Mouse (Mus musculus): ENCODE data around the gene Tmed9.
"Not testable (repeated sequence)": the region's sequence is repeated elsewhere in the genome, so short reads cannot be mapped to it uniquely, and the experiment has no call there.

The Tmed9 gene

DNA sequence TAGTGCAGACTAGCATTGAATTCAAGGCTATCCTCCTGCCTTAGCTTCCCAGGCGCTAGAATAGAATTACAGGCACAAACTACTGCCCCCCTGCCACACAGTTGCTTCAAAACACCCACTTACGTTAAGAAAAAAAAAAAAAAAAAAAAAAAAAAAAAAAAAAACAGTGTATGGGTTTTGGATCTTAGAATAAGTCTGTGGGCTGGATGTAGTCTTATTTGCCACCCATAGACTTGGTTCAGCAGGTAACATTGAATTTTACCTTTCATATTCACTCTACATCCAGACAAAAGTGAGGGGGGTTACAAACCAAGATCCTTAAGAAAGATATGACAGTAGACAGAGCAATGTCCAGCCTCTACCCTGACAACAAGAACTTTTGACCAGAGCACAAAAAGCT is 5.6 kb upstream of the Tmed9 start:
- no peak for DNase-seq (ENCODE audit: low spot score)

DNA sequence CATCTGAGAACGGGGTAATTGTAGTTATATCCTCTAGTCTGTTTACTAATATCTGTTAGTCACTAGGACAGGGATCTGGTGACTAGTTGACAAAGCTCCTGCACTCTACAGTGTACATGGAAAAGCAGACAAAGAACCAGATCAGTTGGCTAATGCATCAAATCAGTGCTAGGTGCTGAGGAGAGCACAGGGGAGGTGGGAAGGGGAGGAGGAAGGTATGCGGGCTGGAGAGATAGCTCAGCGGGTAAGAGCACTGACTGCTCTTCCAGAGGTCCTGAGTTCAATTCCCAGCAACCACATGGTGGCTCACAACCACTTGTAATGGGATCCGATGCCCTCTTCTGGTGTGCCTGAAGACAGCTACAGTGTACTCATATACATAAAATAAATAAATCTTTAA is 5.0 kb upstream of the Tmed9 start:
- not testable (repeated sequence) for DNase-seq (ENCODE audit: low spot score)

DNA sequence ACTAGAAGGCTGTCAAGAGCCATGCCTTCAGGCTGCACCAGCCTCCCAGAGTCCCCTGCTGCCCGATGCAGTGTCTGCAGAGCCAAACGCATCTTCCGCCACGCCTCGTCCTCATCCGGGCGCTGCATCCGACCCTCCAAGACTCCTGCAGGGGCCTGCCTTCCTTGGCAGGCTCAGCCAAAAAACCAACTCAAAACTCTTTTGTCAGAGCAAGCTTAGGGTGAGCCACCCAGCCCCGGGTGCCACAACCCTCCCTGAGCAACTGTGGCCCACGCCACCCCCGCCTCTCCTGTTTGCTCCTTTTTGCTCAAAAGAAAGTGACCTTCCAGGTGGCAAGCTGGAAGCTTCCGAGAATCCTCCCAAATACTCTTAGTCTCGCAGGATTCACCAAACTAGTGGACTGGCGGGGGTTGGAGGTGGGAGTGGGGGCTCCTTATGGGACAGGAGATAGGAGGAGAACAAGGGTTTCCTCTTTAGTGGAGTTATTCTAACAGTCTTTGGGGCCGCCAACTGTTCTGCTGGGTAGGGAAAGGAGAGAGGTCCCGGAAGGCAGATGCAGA is 3.7 kb upstream of the Tmed9 start:
- no peak for DNase-seq (ENCODE audit: low spot score)

DNA sequence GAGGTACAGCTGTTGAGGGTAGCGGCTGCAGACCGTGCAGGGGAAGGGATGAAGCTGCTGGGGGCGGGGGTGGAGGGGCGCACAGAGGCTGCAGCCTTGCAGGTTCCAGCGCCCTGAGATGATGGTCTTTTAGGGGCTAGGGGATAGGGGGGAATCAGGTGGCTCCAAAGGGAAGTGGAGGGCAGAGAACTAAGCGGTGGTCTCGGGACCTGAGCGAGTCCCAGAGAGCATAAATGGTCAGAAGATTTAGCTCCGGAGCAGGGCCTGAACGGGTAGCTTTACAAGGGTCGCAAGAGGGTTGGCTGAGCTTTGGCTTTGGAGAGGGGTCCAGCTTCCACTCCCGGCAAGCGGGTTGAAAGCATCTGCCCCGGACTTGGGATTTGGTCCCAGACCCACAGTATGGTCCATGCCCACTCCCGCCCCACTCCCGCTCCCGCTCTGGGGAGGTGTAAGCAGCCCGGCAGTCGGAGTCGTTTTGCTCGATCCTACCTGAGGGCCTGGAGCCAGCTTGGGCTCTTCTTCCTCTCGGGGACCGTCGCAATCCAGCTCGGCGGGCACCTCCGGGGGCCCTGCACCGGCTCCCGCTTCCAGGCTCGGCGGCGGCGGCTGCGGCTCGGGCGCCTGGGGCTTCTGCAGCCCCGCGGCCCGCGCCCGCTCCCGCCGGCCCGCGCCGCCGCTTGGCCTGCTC is 3.1 kb upstream of the Tmed9 start:
- peak; percentile 34 for DNase-seq (ENCODE audit: low spot score)

DNA sequence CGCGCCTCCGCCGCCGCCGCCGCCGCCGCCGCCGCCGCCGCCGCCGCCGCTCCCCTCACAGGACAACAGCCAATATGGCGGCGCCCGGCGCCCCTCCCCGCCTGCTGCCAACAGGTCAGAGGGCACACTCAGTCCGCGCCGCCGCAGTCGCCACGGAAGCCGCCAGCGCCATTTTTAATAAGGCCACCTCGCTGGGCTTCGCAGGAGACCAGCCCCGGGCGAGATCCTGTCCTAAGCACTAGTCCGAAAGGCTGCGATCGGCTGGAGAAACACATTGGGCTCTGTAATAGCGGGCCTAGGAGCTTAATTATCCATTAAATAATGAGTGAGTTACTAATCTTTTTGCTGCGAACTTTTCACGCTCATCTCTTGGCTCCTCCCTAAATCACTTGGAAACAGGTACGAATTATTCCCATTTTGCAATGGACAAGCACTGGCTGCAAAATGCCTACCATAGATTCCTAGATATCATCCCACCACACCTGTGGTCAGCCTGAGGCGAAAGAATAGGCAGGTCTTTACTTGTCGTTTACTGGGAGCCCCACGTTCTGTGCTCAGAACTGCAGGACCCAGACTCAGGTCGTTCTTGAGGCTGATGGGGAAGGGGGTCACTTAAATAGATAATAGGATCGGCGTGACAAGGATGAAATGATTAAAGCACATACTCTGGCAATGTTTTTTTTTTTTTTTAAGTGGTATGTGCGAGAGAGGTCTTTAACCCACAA is 2.3 kb upstream of the Tmed9 start, which contains the start of gene Fam193b:
TSS of gene Fam193b (minus strand) at position 94 of the 725 bp plus-strand sequence.
- peak; percentile 96 for DNase-seq (ENCODE audit: low spot score)

DNA sequence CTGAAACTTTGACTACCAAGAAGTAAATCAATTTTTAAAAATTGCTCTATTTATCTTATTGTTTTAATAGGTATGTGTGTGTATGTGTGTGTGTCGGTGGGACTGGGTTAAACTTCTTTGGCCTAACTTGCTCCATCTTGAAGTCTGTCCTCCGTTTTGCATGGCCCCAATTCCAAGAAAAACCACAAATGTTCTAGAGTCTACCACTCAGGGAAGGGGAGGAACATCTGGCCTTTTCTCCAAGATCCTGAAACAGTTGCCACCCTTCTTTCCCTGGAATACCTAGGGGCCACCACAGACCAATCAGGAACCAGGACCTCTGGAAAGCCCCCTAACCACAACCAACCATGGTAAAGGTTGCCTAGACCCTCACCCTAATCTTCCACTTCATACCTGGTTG is 1.6 kb upstream of the Tmed9 start:
- no peak for DNase-seq (ENCODE audit: low spot score)

DNA sequence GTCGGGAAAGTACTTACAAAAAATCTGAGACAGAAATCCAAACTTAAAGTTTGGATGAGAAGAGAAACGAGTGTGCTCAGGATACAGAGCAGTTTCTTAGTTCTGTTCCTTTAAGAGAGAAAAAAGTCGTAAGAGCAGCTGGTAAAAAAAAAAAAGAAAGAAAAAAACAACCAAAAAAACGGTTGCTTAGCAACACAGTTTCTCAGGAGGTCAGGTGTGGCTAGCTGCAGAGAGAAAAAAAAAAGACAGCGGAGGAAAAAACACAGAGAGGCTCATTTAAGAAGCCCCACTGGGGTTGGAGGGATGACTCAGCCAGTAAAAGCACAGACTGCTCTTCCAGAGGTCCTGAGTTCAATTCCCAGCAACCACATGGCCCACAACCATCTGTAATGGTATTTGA is 789 bp downstream of the Tmed9 start:
- DNase-seq (ENCODE audit: low spot score) = no peak

DNA sequence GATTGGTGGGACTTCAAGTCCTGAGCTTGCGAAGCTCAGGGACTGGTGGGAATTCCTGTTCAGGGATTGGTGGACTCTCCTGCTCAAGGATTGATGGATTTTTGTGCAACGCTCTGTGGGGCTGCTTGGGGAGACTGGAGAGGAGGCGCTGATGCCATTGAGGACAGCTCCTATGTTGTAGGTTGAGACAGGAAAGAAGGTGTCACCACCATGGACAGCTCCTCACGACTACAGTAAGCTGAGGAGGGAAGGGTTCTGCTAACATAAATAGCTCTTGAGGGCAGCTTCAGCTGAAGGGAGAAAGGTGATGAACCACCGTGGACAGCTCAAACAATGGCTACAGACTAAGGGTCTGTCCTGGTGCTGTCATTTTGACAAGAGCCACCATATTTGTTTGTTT is 2.4 kb downstream of the Tmed9 start:
- no peak for DNase-seq (ENCODE audit: low spot score)

DNA sequence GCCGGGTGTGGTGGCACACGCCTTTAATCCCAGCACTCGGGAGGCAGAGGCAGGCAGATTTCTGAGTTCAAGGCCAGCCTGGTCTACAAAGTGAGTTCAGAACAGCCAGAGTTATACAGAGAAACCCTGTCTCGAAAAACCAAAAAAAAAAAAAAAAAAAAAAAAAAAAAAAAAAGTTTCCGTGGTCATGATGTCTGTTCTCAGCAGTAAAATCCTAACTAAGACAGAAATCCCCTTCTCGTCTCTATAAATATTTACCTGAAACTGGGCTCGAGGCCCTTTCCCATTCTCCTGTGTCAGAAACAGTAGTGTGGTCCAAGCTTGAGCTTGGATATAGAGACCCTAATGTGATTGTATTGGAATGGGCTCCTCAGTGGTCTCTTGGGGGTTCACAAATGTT is 3.3 kb downstream of the Tmed9 start:
- not testable (repeated sequence) for DNase-seq (ENCODE audit: low spot score)

DNA sequence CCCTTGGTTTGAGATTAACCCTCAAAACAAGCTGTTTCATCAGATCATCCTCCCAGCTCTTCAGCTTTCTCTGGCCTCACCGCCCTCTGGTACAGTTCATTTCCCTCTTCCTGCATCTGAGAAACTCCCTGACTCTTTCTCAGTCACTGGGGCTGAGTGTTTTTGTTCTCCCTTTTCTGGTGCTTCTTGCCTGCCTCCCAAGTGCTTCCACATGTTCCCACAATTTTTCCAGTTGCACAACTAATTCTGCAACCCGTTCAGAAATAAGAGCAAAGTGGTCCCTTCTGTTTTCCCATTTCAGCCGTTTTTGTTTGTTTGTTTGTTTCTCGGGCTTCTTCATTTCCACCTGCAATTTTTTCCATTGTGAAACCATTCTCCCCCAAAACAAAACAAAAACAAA is 4.6 kb downstream of the Tmed9 start:
- DNase-seq (ENCODE audit: low spot score) = no peak

DNA sequence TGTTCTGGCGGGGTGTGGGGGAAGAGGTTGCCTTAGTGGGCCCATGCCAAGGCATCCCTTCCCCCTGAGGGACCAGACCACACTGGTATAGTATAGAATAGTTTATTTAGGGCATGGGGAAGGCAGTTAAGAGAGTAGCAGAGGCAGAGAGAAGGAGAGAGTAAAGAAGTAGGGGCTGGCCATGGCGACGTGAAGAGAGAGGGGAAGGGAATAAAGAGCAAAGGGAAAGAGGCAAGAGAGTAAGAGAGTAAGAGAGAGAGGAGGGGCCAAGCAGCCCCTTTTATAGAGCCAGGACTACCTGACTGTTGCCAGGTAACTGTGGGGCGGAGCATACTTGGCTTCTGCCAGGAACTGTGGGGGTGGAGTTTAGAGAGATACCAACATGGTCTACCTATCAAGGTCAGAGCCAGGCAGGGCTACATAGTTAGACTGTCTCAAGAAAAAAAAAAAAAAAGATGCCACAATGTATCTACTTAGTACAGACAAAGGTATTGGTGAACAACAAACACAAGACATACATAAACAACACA is 18.5 kb downstream of the Tmed9 start:
- no peak for DNase-seq (ENCODE audit: low spot score)

DNA sequence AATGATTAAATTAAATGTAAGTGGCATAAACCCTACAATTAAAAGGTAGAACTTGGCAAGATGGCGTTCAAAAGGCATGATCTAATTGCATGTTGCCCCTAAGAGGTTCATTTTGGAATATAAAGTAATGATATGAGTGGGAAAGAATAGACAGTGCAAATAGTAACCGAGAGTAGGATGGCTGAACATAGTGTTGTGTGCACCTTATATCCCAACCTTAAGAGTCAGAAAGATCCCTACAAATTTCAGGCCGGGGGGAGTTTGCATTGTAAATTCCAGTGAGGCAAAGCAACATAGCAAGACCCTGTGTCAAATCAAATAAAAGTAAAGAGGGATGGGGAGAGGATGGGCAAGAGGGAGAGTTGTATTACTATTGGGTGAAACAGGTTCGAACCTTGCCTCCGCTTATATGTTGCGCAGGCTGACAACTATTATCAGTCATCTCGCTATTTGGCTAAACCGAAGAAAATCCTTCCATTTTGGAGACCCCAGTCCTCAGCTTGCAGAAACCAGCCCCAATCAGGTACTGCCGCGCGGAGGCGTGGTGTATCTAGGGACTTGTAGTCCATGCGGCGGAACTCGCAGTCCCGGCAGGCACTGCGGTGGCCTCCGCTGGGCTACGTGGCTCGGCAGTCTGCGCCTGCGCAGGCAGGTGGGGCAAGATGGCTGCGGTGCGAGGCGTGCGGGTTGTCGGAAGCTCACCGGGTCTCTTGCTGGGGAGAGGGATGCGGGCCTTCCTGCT is 19.2 kb downstream of the Tmed9 start:
- DNase-seq (ENCODE audit: low spot score) = peak; percentile 96

DNA sequence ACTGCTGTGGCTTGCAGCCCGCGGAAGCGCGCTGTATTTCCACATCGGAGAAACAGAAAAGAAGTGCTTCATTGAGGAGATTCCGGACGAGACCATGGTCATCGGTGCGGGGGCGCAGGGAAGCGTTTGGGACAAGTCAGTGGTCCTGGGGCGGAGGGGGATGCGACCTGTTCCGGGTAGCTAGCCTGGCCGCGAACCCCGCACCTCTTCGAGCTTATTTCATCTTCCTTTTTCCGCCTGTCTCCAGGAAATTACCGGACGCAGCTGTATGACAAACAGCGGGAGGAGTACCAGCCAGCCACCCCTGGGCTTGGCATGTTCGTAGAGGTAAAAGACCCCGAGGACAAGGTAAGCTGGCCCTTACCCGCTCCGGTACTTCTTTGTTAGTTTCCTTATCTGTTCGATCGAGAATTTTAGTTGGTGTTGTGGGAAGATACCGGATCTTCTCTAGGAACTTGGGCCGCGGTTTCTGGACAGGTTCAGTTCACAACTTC is 19.8 kb downstream of the Tmed9 start:
- no peak for DNase-seq (ENCODE audit: low spot score)

DNA sequence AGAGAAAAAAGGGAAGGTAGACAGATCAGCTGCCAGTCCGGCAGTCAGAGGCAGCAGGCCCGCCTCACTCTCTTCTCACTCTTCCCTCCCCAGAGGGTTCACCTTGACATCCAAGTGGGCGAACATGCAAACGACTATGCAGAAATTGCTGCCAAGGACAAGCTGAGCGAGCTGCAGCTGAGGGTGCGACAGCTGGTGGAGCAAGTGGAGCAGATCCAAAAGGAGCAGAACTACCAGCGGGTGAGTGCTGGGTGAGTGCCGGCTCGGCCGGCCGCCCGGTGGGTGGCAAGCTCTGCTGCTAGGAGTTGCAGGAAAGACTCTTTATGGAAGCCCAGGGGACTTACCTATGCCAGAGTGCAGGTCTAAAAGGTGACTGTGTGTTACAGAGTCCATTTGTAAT is 21.8 kb downstream of the Tmed9 start:
- DNase-seq (ENCODE audit: low spot score) = no peak

DNA sequence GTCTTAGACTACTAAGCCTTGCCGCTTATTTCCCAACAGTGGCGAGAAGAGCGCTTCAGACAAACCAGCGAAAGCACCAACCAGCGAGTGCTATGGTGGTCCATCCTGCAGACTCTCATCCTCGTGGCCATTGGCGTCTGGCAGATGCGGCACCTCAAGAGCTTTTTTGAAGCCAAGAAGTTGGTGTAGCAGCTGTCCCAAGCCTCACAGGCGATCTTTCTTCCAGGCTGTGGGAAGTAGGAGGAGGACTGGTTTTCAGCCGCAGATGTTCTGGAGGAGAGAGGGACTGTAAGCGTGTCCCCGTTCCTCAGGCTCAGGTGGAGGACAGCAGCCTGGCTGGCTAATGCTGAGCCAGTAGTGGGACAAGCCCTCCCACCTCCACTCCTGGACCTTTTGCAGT is 23.3 kb downstream of the Tmed9 start:
- DNase-seq (ENCODE audit: low spot score) = no peak

DNA sequence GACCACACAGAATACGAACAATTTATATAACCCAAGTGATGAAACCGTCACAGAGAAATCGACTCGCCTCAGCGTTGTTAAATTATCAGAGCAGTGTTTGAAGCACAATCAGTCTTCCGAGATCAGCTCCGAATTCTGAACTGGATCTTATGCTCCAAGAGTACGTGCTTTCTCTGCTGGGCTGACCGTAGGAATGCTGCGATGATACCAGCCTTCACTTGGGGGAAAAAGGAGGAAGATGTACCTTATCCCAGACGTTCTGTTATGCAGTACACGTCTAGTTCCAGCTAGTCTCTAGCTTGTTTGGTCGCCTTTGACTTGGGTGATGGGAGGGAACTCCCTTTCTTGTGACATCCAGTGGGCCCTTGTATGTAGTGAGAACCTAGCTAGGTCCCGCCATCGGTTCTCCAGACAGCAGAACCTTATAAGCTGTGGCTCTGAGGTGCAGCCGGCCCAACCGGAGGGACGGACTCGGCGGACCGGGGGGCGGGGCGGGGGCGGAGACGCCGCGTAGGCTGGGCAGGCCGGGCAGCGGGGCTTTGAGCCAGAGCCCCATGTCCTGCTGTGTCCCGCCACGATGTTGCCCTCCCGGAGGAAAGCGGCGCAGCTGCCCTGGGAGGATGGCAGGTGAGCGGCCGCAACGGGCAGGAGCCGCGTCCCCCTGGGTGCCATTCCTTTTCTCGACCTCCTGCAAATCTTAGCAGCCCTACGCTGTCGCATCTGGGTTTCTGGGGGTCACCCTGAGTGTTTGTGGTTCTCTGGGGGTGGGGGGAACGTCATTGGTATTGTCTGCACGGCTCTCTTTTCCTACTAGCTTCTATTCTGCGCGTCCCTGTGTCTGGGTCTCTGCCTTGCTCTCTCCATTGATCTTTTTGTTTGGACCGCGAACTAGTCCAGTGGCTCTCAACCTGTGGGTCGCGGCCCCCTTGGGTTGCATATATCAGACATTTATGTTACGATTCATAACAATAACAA is 26.3 kb downstream of the Tmed9 start, which contains the start of gene B4galt7:
TSS of gene B4galt7 (plus strand) at position 331 of the 975 bp plus-strand sequence.
- DNase-seq (ENCODE audit: low spot score) = peak; percentile 87

DNA sequence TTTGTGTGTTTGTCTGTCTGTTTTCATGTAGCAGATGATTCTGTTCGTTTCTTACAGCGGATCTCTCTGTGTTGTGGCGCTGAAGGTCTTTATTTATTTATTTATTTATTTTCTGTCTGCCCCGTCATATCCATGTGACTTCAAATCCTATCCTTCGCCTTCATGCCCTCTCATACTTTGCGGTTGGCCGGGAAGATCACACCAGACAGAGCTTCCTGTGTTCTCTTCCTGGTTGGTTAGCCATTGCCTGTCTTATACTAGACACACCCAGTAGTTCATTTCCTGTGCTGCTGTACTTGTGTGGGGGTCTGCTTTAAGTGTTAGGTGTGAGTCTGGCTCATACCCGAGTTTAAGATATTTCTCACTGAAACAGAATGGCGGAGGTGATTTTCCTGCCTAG is 27.1 kb downstream of the Tmed9 start:
- no peak for DNase-seq (ENCODE audit: low spot score)

DNA sequence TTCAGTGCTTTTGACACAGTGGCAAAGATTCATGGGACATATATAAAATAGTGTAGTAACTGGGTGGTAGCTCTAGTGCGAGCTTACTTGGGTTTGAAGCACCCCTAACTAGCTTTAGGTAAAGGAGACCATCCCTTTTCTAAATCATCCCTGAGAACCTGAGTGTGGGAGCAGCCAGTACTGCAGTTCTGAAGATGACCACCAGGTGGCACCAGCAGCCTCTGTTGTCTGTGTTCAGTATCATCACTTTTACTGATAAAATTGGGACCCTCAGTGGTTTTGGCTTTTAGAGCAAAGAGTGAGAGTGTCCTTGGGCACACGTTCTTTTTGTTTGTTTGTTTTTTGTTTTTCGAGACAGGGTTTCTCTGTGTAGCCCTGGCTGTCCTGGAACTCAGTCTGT is 28.1 kb downstream of the Tmed9 start:
- peak; percentile 85 for DNase-seq (ENCODE audit: low spot score)

DNA sequence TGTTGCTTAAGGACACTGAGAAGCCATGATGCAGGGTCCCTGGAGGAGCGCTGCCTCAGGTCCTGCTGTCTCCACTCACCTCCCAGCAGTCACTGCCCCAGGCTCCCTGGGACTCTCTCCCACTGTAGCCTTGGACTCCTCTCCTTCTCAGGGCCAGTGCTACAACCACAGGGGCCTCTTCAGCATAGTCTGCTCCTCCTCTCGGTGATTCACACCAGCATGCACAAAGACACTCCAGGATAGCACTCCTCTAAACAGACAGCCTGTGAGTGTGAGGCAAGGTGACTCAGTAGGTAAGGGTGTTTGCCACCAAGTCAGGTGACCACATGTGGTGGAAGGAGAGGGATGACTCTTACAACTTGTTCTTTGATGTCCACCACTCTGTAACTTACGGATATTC is 31.1 kb downstream of the Tmed9 start:
- no peak for DNase-seq (ENCODE audit: low spot score)

DNA sequence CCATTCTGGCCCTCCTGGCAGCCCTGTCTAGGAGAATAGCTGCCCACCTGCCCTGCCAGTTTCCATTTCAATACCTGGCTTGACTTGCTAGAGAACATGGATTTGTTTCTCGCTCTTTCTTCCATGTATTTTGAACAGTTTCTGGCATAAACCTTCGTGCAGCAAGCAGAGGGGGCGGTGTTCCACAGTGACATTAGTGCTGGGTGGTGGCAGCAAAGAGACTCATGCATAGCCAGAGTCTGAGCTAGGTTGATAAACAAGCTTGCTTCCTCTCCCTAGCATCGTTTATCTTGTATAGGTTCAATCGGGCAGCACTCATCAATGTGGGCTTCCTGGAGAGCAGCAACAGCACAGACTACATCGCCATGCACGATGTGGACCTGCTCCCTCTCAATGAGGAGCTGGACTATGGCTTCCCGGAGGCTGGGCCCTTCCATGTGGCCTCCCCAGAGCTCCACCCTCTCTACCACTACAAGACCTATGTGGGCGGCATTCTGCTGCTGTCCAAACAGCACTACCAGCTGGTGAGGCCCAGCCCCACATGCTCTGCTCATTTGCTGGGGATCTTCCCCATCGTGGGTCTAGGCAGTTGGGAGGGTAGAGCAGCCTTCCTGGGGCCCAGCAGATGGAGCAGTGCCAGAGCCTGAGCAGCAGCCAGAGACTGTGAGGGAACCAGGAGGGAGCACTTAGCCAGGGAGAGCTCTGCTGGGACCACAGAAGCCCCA is 33.5 kb downstream of the Tmed9 start:
- no peak for DNase-seq (ENCODE audit: low spot score)

All from urinary bladder, postnatal 25 days (tissue).